Mouse (Mus musculus): ENCODE data around the gene S100a5.

The S100a5 gene

DNA sequence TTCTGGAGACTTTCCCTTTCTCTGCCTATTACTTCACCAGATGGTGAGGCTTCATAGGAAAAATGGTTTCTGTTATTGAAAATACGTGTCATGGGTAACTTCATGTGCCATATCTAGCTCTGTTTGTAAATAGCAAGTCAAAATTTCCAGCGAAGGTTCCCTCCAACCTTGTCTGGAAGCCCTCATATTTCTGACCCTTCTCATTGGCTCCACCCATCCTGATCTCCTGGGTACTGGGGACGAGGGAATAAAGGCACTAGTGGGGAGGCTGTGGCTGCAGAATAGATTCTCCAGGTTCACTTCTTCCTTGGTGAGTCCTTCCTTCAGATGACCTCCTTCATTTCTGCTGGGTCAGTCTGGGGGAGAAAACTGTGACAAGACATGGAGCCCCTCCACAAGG, at the start of gene S100a5:
S100a5 (plus strand) TSS at position 301 of the 400 bp plus-strand sequence.
- no peak for DNase-seq (ENCODE audit: low spot score)

DNA sequence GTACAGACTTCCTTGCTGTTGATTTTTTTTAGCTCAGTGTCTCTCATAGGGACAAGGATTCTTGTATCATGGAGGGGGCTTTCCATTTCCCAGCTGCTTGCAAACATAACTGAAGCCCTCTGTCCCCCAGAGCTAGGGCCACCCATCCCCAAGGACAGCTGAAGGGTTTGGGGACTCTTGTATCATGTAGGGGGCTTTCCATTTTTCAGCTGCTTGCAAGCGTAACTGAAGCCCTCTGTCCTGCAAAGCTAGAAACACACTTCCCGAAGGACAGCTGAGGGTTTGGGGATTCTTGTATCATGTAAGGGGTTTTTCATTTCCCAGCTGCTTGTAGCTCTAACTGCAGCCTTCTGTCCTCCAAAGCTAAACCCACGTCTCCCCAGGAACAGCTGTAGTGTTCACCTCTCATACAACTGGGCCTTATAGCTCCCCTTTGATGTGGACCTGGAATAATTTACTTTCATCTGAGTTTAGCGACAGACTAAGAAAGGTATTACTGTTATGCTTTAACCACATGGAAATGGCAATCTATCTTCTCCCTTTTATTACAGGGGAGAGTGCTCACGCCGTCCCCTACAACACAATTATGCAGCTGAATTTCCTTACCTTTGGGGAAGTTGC, 48.2 kb upstream of the S100a5 start, which contains the start of gene S100a3:
S100a3 (plus strand) TSS at position 571 of the 621 bp plus-strand sequence.
- no peak for DNase-seq (ENCODE audit: low spot score)

DNA sequence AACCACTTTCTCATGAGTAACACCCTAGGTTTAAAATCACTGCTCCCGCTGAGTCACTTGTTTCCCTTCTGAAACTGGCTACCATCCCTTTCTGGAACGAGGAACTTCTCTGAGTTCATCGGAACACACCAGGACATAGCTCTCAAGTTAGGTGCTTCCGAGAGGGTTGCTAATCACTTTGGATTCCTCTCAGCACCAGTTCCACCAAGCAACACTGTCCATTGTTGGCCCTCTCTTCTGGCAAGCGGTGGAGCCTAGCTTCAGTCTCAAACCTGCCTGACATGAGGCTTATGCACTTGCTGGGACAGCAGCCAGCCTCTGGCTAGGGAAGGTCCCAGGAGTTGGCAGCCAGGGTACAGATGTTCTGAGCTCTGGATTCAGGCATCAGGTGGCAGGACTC, 33.6 kb upstream of the S100a5 start:
- DNase-seq (ENCODE audit: low spot score): no peak

DNA sequence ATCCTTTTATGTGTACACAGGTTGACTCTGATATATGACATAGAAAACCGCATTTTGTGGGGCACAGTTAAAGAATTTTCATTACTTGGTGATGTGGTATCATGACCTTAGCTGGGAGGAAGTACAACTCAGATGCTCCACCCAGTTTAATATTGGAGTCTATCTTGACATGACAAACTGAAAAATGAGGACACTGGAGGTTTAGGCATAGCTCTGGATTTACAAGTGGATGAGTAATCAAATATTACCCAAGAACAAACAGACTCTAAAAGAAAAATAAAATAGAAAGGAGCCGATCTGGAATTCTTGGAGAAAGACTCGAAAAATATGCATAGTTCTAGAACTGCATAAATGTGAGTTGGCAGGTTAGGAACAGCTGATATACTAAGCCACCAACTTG, 33.0 kb upstream of the S100a5 start:
- no peak for DNase-seq (ENCODE audit: low spot score)

DNA sequence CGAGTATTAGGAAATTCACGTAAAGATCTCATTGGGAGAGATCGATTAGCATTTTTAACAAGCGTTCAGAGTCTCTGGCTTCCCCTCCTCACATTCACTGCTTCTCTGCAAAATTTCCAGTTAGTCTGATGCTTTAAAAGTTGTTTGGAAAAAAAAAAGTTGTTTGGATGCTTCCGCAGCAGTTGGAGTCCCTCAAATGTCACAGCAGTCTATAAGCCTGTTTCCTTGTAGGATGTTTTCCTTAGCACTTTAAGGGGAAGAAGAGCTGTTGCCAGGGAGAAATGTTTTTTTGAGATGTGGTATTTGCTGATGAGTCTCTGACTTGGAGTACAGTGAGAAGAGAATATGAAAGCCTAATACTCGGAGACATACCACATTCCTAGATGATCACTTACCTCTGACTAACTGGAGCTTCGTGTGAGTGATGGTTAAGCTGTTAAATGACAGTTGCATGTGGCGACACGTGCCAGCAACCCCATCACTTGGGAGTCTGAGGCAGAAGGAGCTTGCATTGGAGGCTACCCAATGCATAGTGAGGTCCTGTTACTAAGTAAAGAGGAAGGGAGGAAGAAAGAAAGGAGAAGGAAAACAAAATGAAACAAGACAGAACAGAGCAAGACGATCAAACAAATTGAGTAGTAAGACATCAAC, 31.8 kb upstream of the S100a5 start:
- DNase-seq (ENCODE audit: low spot score): no peak

DNA sequence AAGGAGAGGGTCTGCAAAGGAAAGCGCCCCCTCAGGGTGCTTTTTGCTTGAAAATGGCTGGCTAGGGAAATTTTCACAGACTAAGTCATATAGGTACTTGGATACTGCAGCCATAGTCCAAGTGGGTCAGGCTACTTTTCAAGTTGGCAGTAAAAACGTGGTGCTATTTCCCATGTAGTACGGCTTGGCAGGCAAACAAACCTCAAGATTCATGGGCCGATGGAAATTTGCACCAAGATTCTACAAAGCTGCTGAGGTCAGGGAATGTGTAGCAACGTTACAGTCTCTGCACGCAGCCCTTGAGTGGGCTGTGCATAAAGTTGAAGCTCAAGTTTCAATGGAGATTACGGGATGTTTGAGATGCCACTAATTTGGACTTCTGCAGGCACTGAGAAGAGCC, 28.9 kb upstream of the S100a5 start:
- no peak for DNase-seq (ENCODE audit: low spot score)

DNA sequence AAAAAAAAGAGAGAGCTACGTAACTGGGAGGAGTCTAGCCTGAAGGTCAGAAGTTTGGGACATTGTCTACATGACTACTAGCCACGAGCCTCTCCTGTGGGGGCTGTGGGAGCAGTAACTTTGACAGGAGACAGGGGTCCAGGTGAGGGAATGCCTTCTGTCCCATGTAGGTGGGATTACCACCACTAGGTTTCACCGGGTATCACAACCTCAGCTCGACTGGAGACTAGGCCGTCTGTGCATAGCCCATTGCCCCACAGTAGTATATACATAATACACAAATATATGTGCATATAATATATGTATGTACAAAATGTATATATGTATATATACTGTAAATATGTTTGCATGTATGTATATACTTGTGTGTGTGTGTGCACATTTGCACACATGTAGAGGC, 27.2 kb upstream of the S100a5 start:
- no peak for DNase-seq (ENCODE audit: low spot score)

DNA sequence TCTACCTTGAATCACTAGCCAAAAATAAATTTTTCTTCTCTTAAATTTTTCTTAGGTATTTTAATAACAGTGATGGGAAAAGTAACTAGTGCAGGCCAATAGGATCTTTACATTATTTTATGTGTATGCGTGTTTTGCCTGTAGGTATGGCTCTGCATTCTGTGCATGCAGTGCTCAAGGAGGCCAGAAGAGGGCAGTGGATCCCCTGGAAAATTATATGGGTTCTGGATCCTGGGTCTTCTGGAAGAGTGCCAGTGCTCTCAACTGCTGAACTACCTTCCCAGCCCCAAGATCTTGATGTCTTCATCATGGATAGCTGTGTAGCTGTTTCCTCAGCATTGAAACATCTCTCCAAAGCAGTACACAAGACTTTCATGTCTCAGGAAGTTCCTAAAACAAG, 26.2 kb upstream of the S100a5 start:
- no peak for DNase-seq (ENCODE audit: low spot score)

DNA sequence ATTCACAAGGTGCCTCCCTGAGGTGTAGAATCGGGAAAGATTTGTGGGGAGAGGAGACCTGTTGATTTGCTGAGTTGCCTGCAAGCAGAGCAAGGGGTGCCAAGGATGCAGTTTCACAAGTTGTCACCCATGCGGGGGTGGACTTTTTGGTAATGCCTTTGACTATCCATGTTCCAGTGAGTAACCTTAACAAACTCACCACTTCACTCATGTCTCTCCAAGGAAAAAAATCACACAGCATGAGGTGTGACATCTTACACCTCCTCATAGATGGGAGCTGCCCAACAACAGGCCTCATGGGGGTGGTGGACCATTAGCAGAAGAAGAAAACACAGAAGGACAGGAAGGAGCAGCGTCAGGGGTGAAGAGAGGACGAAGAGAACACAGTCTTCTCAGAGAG, 25.8 kb upstream of the S100a5 start:
- DNase-seq (ENCODE audit: low spot score): no peak

DNA sequence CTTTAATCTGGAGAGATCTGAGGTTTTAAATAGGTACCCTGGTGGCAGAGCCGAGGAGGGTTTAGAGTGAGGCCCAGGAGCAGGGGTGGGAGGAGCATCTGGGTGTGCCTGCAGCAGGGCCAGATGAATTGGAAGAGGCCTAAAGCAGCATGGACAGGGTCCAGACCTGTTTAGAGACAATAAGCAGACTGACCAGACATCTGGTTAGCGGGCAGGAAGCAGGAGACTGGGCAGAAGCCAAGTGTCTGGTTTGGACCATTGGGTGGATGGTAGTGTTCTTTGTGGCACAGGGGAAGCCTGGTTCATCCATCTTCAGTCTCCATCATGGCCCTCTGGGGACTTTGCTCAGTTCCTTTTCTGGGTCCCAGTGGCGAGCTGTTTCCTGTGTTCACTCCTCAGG, 24.4 kb upstream of the S100a5 start:
- no peak for DNase-seq (ENCODE audit: low spot score)

DNA sequence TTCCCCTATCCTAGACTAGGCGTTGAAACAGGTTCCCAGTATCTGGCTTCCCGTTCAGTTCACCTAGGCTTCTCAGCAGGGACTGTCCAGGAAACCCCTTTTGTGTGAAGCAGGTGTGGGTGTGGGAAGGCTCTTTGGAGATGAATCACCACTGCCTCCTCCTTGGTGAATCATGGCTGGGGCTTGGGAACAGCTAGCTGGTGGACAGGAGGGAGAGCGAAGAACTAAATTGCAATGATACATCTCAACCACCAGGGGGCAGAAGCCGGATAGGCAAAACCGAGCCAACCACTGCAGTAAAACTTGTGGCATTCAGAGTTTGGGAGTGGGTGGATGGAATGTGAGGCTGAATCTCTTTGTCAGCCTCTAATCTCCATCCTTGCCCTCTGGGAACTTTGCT, 22.7 kb upstream of the S100a5 start:
- DNase-seq (ENCODE audit: low spot score): peak; percentile 65

DNA sequence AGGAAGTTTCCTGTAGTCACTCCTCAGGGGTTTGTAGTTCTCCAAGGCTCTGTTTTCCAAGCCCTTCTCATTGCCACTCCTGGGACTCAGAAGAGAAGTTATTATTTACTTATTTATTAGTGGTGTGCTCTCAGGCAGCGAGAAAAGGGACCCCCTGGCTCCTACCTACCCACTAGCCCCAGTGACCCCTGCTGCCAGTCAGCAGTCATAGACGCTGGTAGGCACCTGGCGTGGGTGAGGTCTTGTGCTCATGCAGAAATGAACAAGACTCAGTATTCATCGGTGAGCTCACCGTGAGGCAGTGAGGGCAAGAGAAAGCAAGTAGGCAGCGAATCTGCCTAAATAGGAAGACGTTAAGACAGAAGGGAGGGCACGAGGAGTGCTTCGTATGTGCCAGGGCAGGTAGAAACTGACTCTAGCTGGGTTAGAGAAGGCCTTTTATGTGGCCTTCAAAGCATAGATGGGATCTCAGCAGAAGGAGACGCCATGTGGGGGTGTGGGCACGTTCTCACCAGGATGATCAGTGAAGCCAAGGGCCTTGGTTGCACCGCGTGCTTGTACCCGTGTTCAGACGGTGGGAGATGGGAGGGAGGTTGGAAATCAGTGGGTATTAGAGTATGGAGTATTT, 22.2 kb upstream of the S100a5 start:
- DNase-seq (ENCODE audit: low spot score): peak; percentile 48

DNA sequence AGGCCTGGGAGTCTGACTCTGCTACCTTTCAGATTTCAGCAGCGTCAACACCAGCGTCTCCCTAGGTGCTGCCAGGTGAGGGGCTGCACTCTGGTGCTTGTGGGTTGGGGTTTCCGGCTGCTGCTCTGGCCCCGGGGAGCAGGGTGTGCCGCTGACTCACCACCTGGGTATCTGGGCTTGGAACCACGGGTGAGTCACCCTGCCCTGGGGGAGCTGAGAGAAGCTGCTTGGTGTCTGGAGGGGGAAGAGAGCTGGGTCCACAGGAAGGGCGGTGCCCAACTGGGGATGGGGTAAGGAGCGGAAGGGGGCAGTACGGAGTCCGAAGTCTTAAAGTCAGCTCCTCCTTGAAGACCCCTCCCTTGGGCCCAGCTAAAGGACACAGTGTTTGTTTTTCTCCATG, 21.4 kb upstream of the S100a5 start:
- peak; percentile 92 for DNase-seq (ENCODE audit: low spot score)

DNA sequence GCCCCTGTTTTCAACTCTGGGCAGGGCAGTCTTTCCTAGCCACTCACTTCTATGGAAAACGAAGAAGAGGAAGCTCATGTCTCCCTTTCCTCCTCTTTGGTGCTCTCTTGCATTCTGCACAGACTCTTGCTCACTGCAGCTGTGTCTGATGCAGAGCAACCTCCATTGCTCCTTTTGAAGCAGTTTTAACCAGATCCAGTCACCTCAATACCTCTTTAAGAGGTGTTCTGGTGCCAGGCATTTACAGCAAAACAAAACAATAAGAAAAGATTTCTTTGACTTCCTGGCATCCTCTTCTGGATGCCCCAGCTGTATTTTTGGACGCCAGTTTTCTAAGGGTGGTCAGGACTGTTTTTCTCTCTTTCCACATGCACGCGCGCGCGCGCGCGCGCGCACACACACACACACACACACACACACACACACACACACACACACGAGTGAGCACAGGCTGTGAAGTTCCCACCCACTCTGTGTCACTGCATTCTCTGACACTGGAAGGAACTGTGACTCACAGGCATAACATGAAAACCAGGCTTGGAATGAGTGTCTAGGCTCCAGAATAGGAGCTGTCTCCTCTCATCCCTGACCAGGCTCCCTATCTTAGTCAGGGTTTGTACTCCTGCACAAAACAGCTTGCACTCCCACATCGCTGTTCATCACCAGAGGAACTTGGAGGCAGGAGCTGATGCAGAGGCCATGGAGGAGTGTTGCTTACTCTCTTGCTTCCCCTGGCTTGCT, 20.8 kb upstream of the S100a5 start:
- DNase-seq (ENCODE audit: low spot score): peak; percentile 31

DNA sequence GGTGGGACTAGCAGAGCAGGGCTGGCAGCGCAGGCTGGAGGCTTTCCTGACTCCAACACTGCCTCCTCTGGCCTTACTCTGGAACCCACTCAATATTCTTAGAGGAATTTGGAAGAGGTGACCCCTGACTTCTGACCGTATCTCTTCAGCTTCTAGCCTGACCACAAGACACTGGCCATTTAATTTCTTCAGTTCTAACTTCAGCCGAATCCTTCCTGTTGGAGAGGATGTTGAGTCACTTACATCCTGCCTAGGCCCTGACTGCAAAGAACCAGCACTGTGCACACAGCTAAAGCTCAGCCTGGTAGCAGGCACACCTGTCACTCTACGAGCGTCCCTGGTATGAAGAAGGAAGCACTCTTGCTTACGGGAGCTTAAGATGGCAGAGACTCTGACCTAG, 18.9 kb upstream of the S100a5 start:
- DNase-seq (ENCODE audit: low spot score): peak; percentile 50

DNA sequence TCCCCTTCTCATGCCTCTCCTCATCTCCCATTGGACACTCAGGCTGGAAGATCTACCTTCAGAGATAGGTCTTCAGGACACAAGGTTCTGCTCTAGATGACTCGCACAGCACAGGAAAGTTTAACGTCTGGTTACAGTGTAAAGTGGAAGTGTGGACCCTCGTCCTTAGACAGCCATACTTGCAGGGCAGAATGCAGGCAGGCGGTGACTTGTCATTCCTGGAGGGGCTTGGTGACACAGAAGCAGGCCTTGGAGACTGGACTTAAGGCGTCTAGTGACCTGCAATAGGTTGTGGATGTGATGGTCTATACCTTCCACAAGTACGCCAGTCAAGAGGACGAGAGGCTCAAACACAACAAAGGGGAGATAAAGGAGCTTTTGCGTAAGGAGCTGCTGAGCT, 18.4 kb upstream of the S100a5 start, which contains the start of gene S100a2:
S100a2 (plus strand) TSS at position 301 of the 400 bp plus-strand sequence.
- DNase-seq (ENCODE audit: low spot score): no peak

DNA sequence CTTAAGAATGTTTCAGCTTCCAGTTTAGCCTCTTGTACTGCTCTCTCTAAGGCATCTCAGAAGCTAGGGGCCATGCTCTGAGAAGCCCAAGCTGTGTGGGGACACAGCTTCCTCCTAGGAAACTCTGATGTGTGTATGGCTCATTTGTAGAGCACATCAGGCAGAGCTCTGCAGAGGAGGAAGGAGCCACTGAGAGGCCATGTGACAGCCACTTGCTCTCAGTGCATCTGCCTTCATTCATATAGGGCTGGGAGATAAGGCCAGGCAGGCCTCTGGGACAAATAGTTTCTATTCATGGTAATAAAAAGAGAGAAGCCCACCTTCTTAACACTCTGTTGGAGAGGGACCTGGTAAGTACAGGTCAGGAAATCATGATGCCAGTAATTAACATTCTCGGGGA, 13.9 kb upstream of the S100a5 start:
- no peak for DNase-seq (ENCODE audit: low spot score)

DNA sequence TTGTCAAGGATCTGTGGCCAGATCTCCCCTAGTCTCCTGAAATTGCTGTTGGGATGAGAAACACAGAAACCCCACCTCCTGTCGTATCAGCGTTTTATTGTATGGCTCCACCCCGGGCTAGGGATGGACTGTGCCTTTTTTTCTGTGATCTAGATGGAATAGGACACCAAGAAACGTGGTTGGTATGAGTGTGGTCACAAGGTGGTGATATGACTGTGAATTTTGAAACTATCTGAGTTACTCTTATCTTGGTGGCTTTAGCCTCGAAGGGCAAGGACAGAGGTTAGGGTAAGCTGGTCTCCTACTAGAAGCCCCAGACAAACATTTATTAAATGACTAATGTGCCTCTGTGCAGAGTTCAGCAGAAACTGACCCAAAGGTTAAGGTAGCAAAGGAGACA, 12.8 kb upstream of the S100a5 start:
- no peak for DNase-seq (ENCODE audit: low spot score)

DNA sequence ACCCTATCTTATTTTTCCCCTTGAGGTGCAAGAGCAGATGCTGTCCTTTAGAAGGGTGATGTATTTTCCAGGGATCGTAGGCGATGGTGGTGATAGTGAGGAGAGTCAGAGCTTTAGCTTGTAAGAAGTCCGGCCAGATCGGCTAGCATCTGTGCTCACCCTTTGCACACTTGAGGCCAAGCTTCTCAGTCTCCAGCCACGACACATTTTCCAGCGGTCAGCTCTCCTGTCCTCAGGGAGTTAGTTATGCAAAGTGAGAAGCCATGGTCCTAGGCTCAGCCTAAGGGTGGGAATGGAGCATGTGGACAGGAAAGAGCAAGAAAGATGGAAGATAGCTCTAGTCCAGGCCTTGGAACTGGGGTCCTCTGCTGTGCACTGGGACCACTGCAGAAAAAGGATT, 11.5 kb upstream of the S100a5 start:
- no peak for DNase-seq (ENCODE audit: low spot score)

DNA sequence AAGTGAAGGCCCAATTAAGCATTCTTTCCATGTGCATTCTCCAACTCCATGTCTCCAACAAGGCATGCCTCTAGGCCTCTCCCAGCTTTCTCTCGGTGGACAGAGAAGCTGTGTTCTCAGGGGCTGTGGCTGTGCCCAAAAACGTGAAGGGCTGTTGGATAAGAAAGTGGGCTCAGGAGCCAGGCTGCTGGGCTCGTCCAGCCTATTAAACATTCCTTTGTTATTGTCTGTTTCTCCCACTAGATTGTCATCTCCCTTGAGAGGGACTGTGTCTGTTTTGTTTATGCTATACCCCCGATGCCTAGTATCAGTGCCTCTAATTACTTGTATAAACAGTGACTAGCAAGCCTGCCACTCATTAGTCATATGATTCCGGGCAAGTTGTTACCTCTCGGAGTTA, 10.6 kb upstream of the S100a5 start:
- no peak for DNase-seq (ENCODE audit: low spot score)

DNA sequence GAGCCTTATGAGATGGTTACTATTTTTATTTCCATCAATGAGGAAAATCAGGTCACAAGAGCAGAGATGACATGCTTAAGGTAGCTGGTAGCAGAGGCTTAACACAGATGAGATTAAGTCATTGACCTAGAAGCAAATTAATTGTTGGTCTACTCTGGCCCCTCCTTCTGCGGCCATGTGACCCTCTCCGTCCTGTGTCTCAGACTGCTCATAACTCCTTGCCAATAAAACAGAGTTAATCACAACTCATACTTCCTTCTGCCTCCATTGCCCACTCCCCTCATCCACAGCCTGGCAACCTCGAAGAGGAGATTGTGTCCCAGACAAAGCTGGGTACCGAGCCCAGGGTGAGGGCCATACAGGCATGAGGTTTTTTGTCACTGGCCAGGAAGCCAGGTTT, 10.1 kb upstream of the S100a5 start:
- no peak for DNase-seq (ENCODE audit: low spot score)

DNA sequence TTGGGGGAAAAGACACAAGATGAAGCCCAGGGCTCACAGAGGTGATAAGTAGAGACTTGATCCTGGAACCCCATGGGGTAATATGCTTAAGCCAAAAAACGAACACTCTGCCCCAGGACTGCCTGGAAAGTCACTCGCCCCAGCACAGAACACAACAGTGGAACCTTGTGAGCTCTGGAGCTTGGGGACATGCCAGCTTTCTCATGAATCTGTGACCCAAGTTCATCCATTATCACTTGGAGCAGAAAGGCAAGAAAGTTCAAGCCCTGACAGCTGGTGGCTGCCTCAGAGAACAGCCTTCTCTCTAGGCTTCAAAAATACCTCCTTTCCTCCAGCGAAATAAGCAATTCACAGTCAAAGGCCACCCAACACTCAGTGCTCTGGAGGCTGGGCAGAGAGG, 8.9 kb upstream of the S100a5 start:
- DNase-seq (ENCODE audit: low spot score): no peak

DNA sequence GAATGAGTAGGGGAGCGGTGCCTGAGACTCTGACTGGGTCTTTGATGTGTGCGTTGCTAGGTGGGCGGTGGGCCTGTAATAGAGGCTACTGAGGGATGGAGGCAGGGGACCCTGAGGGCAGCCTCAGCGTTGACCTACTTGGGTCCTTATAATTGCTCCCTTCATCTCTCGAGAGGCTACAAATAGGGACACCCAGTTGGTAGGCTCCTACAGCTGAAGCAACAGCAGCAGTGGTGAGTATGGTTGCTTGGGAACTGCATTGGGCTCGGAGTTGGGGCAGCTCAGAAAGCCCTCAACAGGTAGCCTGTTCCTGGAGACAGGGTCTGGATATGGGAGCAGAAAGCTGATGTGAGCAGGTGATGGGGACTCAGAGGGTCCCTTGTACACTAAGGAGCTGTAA, 8.3 kb upstream of the S100a5 start:
- DNase-seq (ENCODE audit: low spot score): no peak
